Mouse (Mus musculus): Measurements from ENCODE around the gene Bbx.

GRCm38 (mm10) chr16:50311588-50311987, 120.6 kb downstream of the Bbx start:
- TF ChIP-seq CTCF (IDR thresholded peaks at IDR 0.05; ENCODE audit: extremely low read depth, insufficient read depth, low read length) = no peak
- TF ChIP-seq POLR2A (IDR thresholded peaks at IDR 0.05; ENCODE audit: extremely low read depth, insufficient read depth, low read length) = no peak
